Mouse (Mus musculus): ENCODE data around the gene Rsph10b. TPM values are rescaled to one million over a fixed set of nuclear protein-coding genes. Genes with fewer than 3 reads are reported as not detected.
"Not testable (repeated sequence)": the region's sequence is repeated elsewhere in the genome, so short reads cannot be mapped to it uniquely, and the experiment has no call there.

Gene Rsph10b
- total RNA-seq, 1 experiment from 2014 or later = not detected

DNA sequence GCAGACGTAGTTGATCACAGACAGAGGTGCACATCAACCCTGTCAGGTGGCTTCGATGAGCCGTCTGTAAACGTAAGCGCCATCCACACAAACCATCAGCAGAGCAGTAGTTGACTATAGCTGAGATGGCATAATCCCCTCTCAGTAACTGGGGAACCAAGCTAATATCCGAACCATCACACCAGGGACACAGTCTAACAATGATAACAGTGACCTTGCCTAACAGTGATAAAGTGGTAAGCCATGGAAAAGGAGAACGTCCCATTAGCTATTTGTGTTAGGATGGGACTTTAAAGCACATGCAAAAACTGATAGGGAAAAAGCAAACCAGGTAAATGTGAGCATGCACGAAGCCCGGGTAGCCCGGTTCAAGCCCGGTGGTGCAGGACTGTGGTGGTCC, 43.4 kb downstream of the Rsph10b start:
- no peak for ATAC-seq (replicated peaks in 1 of 2; ENCODE audit: insufficient read depth in 1 of 2, low FRiP score in 2 of 2, low TSS enrichment in 1 of 2, low read depth in 1 of 2, poor library complexity in 2 of 2, severe bottlenecking in 2 of 2)

GRCm38 (mm10) chr5:143976726-143977431, 44.0 kb downstream of the Rsph10b start:
- no peak for ATAC-seq (replicated peaks in 1 of 2; ENCODE audit: insufficient read depth in 1 of 2, low FRiP score in 2 of 2, low TSS enrichment in 1 of 2, low read depth in 1 of 2, poor library complexity in 2 of 2, severe bottlenecking in 2 of 2)

GRCm38 (mm10) chr5:143980858-143981257, 48.0 kb downstream of the Rsph10b start:
- no peak for ATAC-seq (replicated peaks in 1 of 2; ENCODE audit: insufficient read depth in 1 of 2, low FRiP score in 2 of 2, low TSS enrichment in 1 of 2, low read depth in 1 of 2, poor library complexity in 2 of 2, severe bottlenecking in 2 of 2)

DNA sequence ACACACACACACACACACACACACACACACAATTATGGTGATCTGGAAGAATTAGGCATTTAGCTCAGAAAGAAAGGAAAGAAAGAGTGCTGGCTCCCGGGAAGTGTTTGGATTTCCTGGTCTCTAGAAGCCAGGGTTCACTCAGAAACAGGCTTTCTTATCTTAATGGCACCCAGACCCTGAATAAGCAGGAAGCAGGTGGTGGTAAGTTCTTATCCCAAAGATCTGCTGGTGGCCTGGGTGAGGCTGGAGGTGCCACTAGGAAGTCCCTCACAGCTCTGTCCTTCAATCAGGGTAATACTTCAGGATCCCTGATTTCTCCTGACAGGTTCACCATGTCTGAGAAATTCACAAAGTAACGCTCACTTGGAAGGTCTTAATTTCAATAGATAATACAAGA, 49.5 kb downstream of the Rsph10b start:
- no peak for ATAC-seq (replicated peaks in 1 of 2; ENCODE audit: insufficient read depth in 1 of 2, low FRiP score in 2 of 2, low TSS enrichment in 1 of 2, low read depth in 1 of 2, poor library complexity in 2 of 2, severe bottlenecking in 2 of 2)

DNA sequence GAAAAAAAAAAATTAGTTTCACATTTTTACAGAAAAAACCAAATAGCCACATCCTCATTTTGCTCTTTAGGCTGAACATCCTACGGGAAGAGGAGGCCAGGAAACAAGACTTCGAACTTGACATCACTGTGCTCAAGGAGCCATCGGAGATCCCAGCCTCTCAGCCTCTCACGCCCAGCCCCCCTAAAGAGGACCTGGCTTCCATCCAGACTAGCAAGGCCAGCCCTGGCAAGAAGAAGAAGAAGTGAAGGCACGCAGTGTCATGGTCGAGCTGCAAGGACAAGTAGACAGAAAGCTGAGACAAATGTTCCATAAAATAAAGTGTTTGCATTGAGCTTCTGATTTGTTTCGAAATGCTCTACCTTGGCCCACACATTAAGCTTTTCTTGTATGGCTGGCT, 52.5 kb downstream of the Rsph10b start:
- ATAC-seq (replicated peaks in 1 of 2; ENCODE audit: insufficient read depth in 1 of 2, low FRiP score in 2 of 2, low TSS enrichment in 1 of 2, low read depth in 1 of 2, poor library complexity in 2 of 2, severe bottlenecking in 2 of 2) = no peak

GRCm38 (mm10) chr5:143987596-143987995, 54.8 kb downstream of the Rsph10b start:
- ATAC-seq (replicated peaks in 1 of 2; ENCODE audit: insufficient read depth in 1 of 2, low FRiP score in 2 of 2, low TSS enrichment in 1 of 2, low read depth in 1 of 2, poor library complexity in 2 of 2, severe bottlenecking in 2 of 2) = no peak

DNA sequence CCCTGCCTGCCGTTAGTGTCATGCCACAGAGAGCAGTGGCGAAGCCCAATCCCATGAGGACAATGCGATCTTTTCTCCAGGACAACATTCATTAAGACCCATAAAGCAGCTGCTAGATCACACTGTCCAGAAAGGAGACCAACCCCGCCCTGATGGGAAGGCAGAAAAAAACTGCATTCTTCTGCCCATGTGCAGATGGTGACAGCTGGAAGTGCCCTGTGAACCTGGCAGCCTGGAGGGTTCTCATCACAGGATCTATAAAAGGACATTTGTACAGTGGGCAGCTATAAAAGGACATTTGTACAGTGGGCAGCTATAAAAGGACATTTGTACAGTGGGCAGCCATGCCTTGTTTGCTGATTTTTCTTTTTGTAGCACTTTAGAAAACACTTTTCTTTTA, 56.2 kb downstream of the Rsph10b start:
- no peak for ATAC-seq (replicated peaks in 1 of 2; ENCODE audit: insufficient read depth in 1 of 2, low FRiP score in 2 of 2, low TSS enrichment in 1 of 2, low read depth in 1 of 2, poor library complexity in 2 of 2, severe bottlenecking in 2 of 2)

DNA sequence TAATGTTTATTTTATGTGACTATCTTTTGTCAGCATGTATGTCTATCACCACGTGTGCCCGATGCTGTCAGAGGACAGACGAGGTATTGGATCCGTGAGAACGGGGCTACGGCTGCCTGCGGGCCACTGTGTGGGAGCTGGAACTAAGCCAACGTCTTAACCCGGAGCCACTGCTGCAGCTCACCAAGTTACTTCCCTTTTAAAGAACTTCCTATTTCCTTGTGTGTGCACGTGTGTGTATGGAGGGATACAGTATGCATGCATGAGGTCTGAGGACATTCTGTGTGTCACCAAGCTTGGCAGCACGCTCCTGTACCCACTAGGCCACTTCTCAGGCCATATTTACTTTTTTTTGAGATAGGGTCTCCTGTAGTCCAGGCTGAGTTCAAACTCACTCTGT, 57.3 kb downstream of the Rsph10b start:
- ATAC-seq (replicated peaks in 1 of 2; ENCODE audit: insufficient read depth in 1 of 2, low FRiP score in 2 of 2, low TSS enrichment in 1 of 2, low read depth in 1 of 2, poor library complexity in 2 of 2, severe bottlenecking in 2 of 2) = peak; percentile 93 to 94

- no peak for ATAC-seq (replicated peaks in 1 of 2; ENCODE audit: insufficient read depth in 1 of 2, low FRiP score in 2 of 2, low TSS enrichment in 1 of 2, low read depth in 1 of 2, poor library complexity in 2 of 2, severe bottlenecking in 2 of 2)
Observed at GRCm38 (mm10) chr5:143992661-143993060, 59.8 kb downstream of the Rsph10b start.

- no peak for ATAC-seq (replicated peaks in 1 of 2; ENCODE audit: insufficient read depth in 1 of 2, low FRiP score in 2 of 2, low TSS enrichment in 1 of 2, low read depth in 1 of 2, poor library complexity in 2 of 2, severe bottlenecking in 2 of 2)
Observed at GRCm38 (mm10) chr5:143993260-143993659, 60.4 kb downstream of the Rsph10b start.

DNA sequence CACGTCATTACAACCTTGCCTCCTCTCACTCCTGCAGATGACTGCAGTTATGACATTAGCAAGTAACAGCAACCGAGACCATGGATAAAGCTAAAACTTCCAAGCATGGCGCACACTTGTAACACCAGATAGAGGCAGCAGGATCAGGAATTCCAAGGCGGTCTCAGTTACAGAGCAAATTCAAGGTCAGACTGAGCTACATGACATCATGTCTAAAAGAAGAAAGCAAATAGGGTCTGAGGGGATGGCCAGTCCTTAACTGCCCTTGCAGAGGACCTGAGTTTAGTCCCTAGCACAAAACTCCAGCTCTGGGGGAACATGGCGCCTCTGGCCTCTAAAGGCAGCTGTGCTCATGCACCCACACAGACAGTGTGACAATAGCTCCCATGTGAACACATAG, 61.0 kb downstream of the Rsph10b start:
- no peak for ATAC-seq (replicated peaks in 1 of 2; ENCODE audit: insufficient read depth in 1 of 2, low FRiP score in 2 of 2, low TSS enrichment in 1 of 2, low read depth in 1 of 2, poor library complexity in 2 of 2, severe bottlenecking in 2 of 2)

DNA sequence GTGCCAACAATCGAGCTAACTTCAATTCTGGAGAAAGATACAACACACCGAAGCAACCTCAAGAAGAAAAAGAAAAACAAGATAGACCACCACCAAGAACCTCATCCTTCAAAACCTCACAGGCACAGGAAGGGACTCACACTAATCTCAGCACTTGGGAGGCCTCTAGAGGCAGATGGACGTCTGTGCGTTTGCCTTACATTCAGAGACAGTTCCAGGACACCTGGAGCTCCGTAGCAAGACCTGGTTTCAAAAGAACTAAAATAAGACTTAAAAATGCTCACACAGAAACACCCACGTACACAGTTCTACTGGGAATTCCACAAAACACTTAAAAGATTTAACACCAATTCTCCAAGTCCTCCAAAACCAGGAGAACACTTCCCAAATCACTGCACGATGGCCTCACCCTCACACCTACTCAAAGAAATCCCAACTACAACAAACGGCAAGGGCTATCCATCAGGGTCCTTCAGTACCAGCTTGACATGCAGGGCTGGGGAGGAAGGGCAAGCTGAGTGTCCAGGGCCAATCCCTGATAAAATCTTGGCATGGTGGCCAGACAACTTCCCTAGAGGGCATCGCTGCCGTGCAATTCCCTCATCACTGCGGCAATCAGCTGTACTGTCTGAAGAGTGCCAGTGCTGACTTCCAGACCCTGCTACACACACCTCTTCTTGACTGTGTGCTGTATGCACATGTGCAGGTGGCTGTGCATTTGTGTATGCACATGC, 62.0 kb downstream of the Rsph10b start:
- ATAC-seq (replicated peaks in 1 of 2; ENCODE audit: insufficient read depth in 1 of 2, low FRiP score in 2 of 2, low TSS enrichment in 1 of 2, low read depth in 1 of 2, poor library complexity in 2 of 2, severe bottlenecking in 2 of 2) = no peak

DNA sequence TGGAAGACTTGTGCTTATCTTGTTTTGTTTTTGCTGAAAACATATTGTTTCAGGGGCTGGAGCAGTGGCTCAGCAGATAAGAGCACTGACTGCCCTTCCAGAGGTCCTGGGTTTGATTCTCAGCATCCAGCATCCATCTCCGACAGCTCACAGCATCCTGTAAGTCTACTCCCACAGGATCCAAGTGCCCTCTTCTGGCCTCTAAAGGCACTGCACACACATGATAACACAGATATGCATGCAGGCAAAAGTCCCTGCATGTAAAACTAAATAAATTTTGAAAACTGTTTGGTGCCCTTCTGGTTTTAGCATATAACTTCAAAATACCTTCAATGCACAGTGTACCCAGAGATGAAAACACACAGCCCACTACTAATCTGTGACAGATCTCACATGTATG, 66.6 kb downstream of the Rsph10b start:
- ATAC-seq (replicated peaks in 1 of 2; ENCODE audit: insufficient read depth in 1 of 2, low FRiP score in 2 of 2, low TSS enrichment in 1 of 2, low read depth in 1 of 2, poor library complexity in 2 of 2, severe bottlenecking in 2 of 2) = no peak; a peak in 1 of 4 replicates

GRCm38 (mm10) chr5:144002461-144003192, 69.8 kb downstream of the Rsph10b start:
- ATAC-seq (replicated peaks in 1 of 2; ENCODE audit: insufficient read depth in 1 of 2, low FRiP score in 2 of 2, low TSS enrichment in 1 of 2, low read depth in 1 of 2, poor library complexity in 2 of 2, severe bottlenecking in 2 of 2) = peak in 1 of 2 experiments; percentile 32; a peak in 3 of 4 replicates

DNA sequence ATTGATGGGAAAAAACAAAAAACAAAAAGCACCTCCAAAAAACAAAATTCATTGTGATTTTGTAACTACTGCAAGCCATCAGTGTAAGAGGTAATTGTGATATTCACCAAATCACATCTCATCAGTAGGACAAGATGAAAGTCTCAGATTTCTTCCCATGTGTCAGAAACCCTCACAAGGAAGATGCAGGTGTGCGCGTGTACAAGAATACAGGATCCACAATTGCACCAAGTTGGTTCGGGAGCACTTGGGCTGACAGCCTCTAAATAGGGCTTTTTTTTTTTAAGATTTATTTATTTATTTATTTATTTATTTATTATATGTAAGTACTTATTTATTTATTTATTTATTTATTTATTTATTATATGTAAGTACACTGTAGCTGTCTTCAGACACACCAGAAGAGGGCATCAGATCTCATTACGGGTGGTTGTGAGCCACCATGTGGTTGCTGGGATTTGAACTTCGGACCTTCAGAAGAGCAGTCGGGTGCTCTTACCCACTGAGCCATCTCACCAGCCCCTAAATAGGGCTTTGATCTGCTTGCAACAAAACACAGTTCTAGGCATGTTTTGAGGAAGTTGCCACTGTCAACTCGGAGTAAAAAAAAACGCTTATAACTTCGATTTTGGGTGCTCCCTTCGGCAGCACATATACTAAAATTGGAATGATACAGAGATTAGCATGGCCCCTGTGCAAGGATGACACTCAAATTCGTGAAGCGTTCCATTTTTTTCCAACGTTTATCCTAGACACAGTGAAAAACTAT, 80.7 kb downstream of the Rsph10b start:
- not testable (repeated sequence) for ATAC-seq (replicated peaks in 1 of 2; ENCODE audit: insufficient read depth in 1 of 2, low FRiP score in 2 of 2, low TSS enrichment in 1 of 2, low read depth in 1 of 2, poor library complexity in 2 of 2, severe bottlenecking in 2 of 2)

- ATAC-seq (replicated peaks in 1 of 2; ENCODE audit: insufficient read depth in 1 of 2, low FRiP score in 2 of 2, low TSS enrichment in 1 of 2, low read depth in 1 of 2, poor library complexity in 2 of 2, severe bottlenecking in 2 of 2) = peak; percentile 91 to 99
Observed at GRCm38 (mm10) chr5:144014551-144015311, 81.9 kb downstream of the Rsph10b start, which contains the start of gene Ccz1. Ccz1 (minus strand) TSS chr5:144014877.

- ATAC-seq (replicated peaks in 1 of 2; ENCODE audit: insufficient read depth in 1 of 2, low FRiP score in 2 of 2, low TSS enrichment in 1 of 2, low read depth in 1 of 2, poor library complexity in 2 of 2, severe bottlenecking in 2 of 2) = no peak
Observed at GRCm38 (mm10) chr5:144015312-144015650, 82.4 kb downstream of the Rsph10b start.
